Mouse (Mus musculus) hindbrain, embryonic 13.5 days (tissue): ENCODE measurements around the gene Nanos1. TPM values are rescaled to one million over a fixed set of nuclear protein-coding genes. Genes with fewer than 3 reads are reported as not detected.

Experiments used
- ATAC-seq: fragments of 200-750 bp; cut with Nextera tagmentation; 2 replicates; pipeline ENCODE4 v1.8.0; 2017; ENCODE audit warnings: moderate TSS enrichment; ENCODE audit not compliant: low FRiP score
- H3K27ac ChIP-seq: fragments of 300-500 bp; sonication (generic); 2 replicates; pipeline ENCODE4 v1.5.1; 2015; ENCODE audit warnings: inconsistent platforms, mild to moderate bottlenecking, moderate library complexity
- H3K27me3 ChIP-seq: fragments of 300-500 bp; sonication (generic); 2 replicates; pipeline ENCODE4 v1.6.1; 2015; ENCODE audit warnings: mild to moderate bottlenecking, inconsistent platforms
- H3K36me3 ChIP-seq: fragments of 300-500 bp; sonication (generic); 2 replicates; pipeline ENCODE4 v1.6.1; 2015; ENCODE audit warnings: mild to moderate bottlenecking, inconsistent platforms
- H3K4me1 ChIP-seq: fragments of 300-500 bp; sonication (generic); replicated peaks from 2 replicates; pipeline ENCODE4 v1.6.1; 2015; ENCODE audit warnings: inconsistent platforms
- H3K4me2 ChIP-seq: fragments of 300-500 bp; sonication (generic); 2 replicates; pipeline ENCODE4 v1.6.1; 2015; ENCODE audit warnings: inconsistent platforms, mild to moderate bottlenecking, moderate library complexity
- H3K4me3 ChIP-seq: fragments of 300-500 bp; sonication (generic); 2 replicates; pipeline ENCODE4 v1.5.1; 2015; ENCODE audit warnings: mild to moderate bottlenecking, inconsistent platforms
- H3K9ac ChIP-seq: fragments of 300-500 bp; sonication (generic); 2 replicates; pipeline ENCODE4 v1.6.1; 2015; ENCODE audit warnings: mild to moderate bottlenecking, inconsistent platforms
- H3K9me3 ChIP-seq: fragments of 300-500 bp; sonication (generic); 2 replicates; pipeline ENCODE4 v1.6.1; 2016; ENCODE audit warnings: inconsistent platforms
- WGBS: fragments of 180-500 bp; shearing (Covaris S2); methylation state at CpG from one replicate; pipeline ENCODE4 v1.1.7; 2015; 5-methylcytosine and 5-hydroxymethylcytosine counted together
- polyA plus RNA-seq: library from polyadenylated mRNA; unstranded; fragments of >200 nt; fragmentation: Nextera tagmentation; extraction: Ambion mirVana; gene quantifications from 2 replicates; pipeline ENCODE4 v1.2.1, GENCODE M21; 2015

Nanos1 gene
- polyA plus RNA-seq, 1 experiment from 2014 or later, result 13.5 TPM

- H3K4me2 ChIP-seq, result peak overlapping the region; percentile 77
- WGBS, result under 1% methylated on average over 105 of the region's 115 CpGs
- peak overlapping the region; percentile 90 for H3K9ac ChIP-seq
- H3K27ac ChIP-seq, result peak overlapping the region; percentile 95
- peaks cover 10% of the 10 kb centered on the region for H3K36me3 ChIP-seq
- peak; percentile 85 for ATAC-seq
- H3K4me3 ChIP-seq, result peak overlapping the region; percentile 82
- peaks cover 28% of the 10 kb centered on the region for H3K4me1 ChIP-seq
- peaks cover 14% of the 10 kb centered on the region for H3K27me3 ChIP-seq
- no peaks in the 10 kb centered on the region for H3K9me3 ChIP-seq
Observed at GRCm38 (mm10) chr19:60756192-60757098, 658 bp downstream of the Nanos1 start.

DNA sequence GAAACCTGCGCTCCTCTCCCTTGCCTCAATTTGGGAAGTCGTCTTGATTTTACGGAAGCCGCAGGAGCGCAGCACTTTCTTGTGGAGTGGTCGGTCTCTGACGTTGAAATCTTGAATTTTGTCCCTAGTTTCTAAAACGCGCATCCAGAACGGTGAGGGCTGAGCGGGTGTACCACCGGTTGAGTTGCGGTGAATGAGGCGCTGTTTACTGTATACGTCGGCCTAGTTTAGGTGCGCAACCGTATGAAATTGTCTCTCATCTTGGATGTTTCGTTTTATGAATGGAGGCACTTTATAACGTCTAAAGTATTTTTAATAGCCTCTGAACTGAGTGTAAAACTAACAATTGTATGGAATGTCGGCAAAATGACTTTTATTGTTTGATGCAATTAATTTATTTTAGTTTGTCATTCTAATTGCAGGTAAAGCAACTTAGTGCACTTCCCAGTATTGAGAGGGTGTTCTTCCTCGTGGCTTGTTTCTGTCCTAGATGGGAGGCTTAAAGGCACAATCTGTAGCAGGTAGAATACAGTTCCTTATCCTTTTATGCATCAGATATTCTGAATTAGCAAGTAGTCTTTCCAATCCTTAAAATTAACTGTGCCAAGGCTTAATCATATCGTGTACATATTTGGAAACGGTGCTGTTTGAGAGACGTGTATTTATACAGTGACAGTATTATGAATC, 1.5 kb downstream of the Nanos1 start:
- H3K9ac ChIP-seq, result peak overlapping the region; percentile 90
- peaks cover 12% of the 10 kb centered on the region for H3K27me3 ChIP-seq
- peak overlapping the region; percentile 95 for H3K27ac ChIP-seq
- ATAC-seq, result no peak
- H3K4me3 ChIP-seq, result peak overlapping the region; percentile 82
- 6% methylated on average over 25 of the region's 25 CpGs for WGBS
- peaks cover 28% of the 10 kb centered on the region for H3K4me1 ChIP-seq
- no peaks in the 10 kb centered on the region for H3K9me3 ChIP-seq
- H3K36me3 ChIP-seq, result peaks cover 14% of the 10 kb centered on the region
- peak overlapping the region; percentile 77 for H3K4me2 ChIP-seq

- 77% methylated on average over 4 of the region's 4 CpGs for WGBS
- Histone ChIP-seq H3K9ac (0 out of 2 replicates have a peak overlapping the region, but pooled peaks have one; percentile 8), H3K27me3 (peaks cover 12% of the 10 kb centered on the region), H3K36me3 (peaks cover 30% of the 10 kb centered on the region), H3K27ac (no peak overlapping the region), H3K4me1 (peaks cover 28% of the 10 kb centered on the region), H3K4me2 (no peak overlapping the region; the same call in 1 of the 2 replicates), H3K9me3 (no peaks in the 10 kb centered on the region), H3K4me3 (no peak overlapping the region)
- no peak for ATAC-seq
Observed at GRCm38 (mm10) chr19:60758896-60759835, 3.4 kb downstream of the Nanos1 start.

GRCm38 (mm10) chr19:60773366-60773765, 17.6 kb downstream of the Nanos1 start:
- WGBS, result 94% methylated on average over 6 of the region's 6 CpGs
- Histone ChIP-seq H3K4me2 (no peak overlapping the region), H3K9me3 (no peaks in the 10 kb centered on the region), H3K36me3 (peaks cover 78% of the 10 kb centered on the region), H3K27ac (no peak overlapping the region), H3K4me1 (no peaks in the 10 kb centered on the region), H3K27me3 (no peaks in the 10 kb centered on the region), H3K9ac (no peak overlapping the region), H3K4me3 (no peak overlapping the region)
- no peak for ATAC-seq

GRCm38 (mm10) chr19:60782034-60782433, 26.2 kb downstream of the Nanos1 start:
- 87% methylated on average over 3 of the region's 3 CpGs for WGBS
- ATAC-seq, result no peak
- Histone ChIP-seq H3K27ac (no peak overlapping the region), H3K4me1 (peaks cover 12% of the 10 kb centered on the region), H3K36me3 (peaks cover 28% of the 10 kb centered on the region), H3K9me3 (no peaks in the 10 kb centered on the region), H3K4me2 (no peak overlapping the region), H3K9ac (no peak overlapping the region), H3K27me3 (no peaks in the 10 kb centered on the region), H3K4me3 (no peak overlapping the region)

GRCm38 (mm10) chr19:60784712-60785111, 28.9 kb downstream of the Nanos1 start:
- no peak overlapping the region for H3K27ac ChIP-seq
- 73% methylated on average over 1 of the region's 1 CpGs for WGBS
- no peaks in the 10 kb centered on the region for H3K9me3 ChIP-seq
- no peak overlapping the region for H3K4me3 ChIP-seq
- peaks cover 12% of the 10 kb centered on the region; the same call in 1 of the 2 replicates for H3K36me3 ChIP-seq
- H3K4me2 ChIP-seq, result no peak overlapping the region
- H3K4me1 ChIP-seq, result peaks cover 27% of the 10 kb centered on the region
- H3K9ac ChIP-seq, result no peak overlapping the region
- ATAC-seq, result no peak
- H3K27me3 ChIP-seq, result no peaks in the 10 kb centered on the region

GRCm38 (mm10) chr19:60787465-60788150, 31.8 kb downstream of the Nanos1 start:
- H3K4me1 ChIP-seq, result peaks cover 28% of the 10 kb centered on the region
- H3K27me3 ChIP-seq, result no peaks in the 10 kb centered on the region
- no peaks in the 10 kb centered on the region for H3K9me3 ChIP-seq
- H3K4me2 ChIP-seq, result peak overlapping the region; percentile 81; the same call in 1 of the 2 replicates
- ATAC-seq, result no peak
- H3K27ac ChIP-seq, result no peak overlapping the region
- H3K36me3 ChIP-seq, result no peaks in the 10 kb centered on the region
- 74% methylated on average over 2 of the region's 2 CpGs for WGBS
- no peak overlapping the region for H3K9ac ChIP-seq
- no peak overlapping the region for H3K4me3 ChIP-seq

GRCm38 (mm10) chr19:60788214-60788960, 32.6 kb downstream of the Nanos1 start:
- no peak for ATAC-seq
- Histone ChIP-seq H3K9ac (peak overlapping the region; percentile 60), H3K36me3 (no peaks in the 10 kb centered on the region), H3K4me2 (peak overlapping the region; percentile 81), H3K4me3 (peak overlapping the region; percentile 27), H3K9me3 (no peaks in the 10 kb centered on the region), H3K27ac (no peak overlapping the region), H3K27me3 (no peaks in the 10 kb centered on the region), H3K4me1 (peaks cover 25% of the 10 kb centered on the region)
- WGBS, result 52% methylated on average over 6 of the region's 6 CpGs

DNA sequence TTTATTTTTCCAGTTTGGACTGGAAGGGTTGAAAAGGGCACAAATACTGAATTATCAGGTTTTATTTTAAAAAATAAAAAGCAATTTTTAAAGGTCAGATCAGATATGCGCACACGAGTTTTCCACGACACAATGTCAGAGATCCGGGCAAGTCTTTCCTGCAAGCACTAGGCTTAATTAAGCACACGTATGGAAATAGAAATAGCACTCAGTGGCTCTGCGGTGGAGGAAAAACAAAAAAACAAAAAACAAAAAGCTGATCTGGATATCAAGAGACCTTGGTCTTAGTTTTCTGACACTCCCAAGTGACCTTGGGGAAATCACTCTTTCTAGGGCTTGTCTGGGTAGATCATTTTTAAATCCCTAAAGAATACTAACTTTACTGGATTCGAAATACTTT, 33.7 kb downstream of the Nanos1 start:
- no peaks in the 10 kb centered on the region for H3K27me3 ChIP-seq
- peaks cover 25% of the 10 kb centered on the region for H3K4me1 ChIP-seq
- no peaks in the 10 kb centered on the region for H3K36me3 ChIP-seq
- WGBS, result 2% methylated on average over 7 of the region's 7 CpGs
- no peak for ATAC-seq
- H3K9me3 ChIP-seq, result no peaks in the 10 kb centered on the region
- peak overlapping the region; percentile 84 for H3K4me3 ChIP-seq
- H3K4me2 ChIP-seq, result peak overlapping the region; percentile 81
- peak overlapping the region; percentile 98 for H3K27ac ChIP-seq
- H3K9ac ChIP-seq, result peak overlapping the region; percentile 100

- no peaks in the 10 kb centered on the region for H3K9me3 ChIP-seq
- H3K4me3 ChIP-seq, result peak overlapping the region; percentile 84
- no peaks in the 10 kb centered on the region for H3K36me3 ChIP-seq
- peak overlapping the region; percentile 100 for H3K9ac ChIP-seq
- H3K27ac ChIP-seq, result peak overlapping the region; percentile 98
- no peaks in the 10 kb centered on the region for H3K27me3 ChIP-seq
- WGBS, result under 1% methylated on average over 45 of the region's 60 CpGs
- peaks cover 25% of the 10 kb centered on the region for H3K4me1 ChIP-seq
- peak; percentile 83 for ATAC-seq
- H3K4me2 ChIP-seq, result peak overlapping the region; percentile 81
Observed at GRCm38 (mm10) chr19:60789919-60790506, 34.2 kb downstream of the Nanos1 start.
